Mouse (Mus musculus): ENCODE data around the gene Ogg1.

DNA sequence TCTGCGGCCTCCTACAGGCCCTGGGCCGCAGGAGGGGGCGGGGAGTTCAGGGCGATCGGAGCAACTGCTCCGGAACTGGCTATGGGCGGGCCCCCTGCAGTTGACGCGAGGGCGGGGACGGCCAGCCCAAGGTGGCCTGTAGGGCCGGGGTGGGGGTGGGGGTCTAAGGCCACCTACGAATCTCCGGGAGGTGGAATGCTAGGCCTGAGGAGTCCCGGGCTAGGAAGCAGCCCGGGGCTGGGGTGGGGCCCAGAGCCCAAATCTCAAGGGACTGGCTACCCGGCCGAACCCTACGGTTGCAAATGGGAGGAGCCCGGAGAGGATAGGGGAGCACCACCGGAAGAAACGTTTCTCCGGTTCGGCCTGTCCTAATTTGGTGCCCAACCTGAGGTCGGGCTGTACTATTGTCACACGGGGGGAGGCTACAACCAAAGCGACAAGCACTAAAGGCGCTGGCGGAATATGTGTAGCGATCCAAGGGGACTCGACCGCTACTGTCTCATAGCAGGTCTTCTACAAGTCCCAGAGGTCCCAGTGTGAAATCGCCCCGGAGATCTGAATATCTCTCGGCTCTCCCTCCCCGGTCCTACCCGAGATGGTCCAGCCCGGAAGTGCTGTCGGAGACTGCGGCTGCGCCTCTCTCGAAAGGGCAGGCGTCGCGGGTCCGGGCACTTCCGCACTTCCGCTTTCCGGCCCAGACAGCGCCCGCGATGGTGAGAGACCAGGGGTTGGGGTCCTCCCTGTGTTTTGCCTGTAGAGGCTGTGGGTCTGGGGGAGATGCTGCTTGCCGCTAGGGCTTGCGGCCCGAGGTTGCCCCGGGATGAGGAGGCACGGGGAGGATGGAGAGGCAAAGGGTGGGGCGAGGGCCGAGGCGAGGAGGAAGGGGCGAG lies 51.0 kb downstream of the Ogg1 start, which contains the start of the genes Tada3 and Arpc4:
- TF ChIP-seq POLR2A (IDR thresholded peaks at IDR 0.05; ENCODE audit: insufficient read depth, low read length) (no peak), CTCF (IDR thresholded peaks at IDR 0.05; ENCODE audit: low read depth, low read length) (no peak)

All from ES-Bruce4 (cell line).